Mouse (Mus musculus): Measurements from ENCODE around the gene Arid1a. TPM values are rescaled to one million over a fixed set of nuclear protein-coding genes. Genes with fewer than 3 reads are reported as not detected.

Arid1a gene
- total RNA-seq, 2 experiments from 2014 or later: 81.0 to 88.3 TPM

- intact Hi-C loops (cut with DNase I): no loop called here
- DNase-seq (ENCODE audit: low spot score in 2 of 2): no peak
Measured at GRCm38 (mm10) chr4:133750184-133750775, 6.3 kb downstream of the Arid1a start.

- intact Hi-C loops (cut with DNase I): no loop called here
- DNase-seq (ENCODE audit: low spot score in 2 of 2): no peak
Measured at GRCm38 (mm10) chr4:133735282-133735681, 21.3 kb downstream of the Arid1a start.

- DNase-seq (ENCODE audit: low spot score in 2 of 2): peak in 1 of 2 experiments; percentile 6
- intact Hi-C loops (cut with DNase I): no loop called here
Measured at GRCm38 (mm10) chr4:133730122-133730521, 26.4 kb downstream of the Arid1a start.

DNA sequence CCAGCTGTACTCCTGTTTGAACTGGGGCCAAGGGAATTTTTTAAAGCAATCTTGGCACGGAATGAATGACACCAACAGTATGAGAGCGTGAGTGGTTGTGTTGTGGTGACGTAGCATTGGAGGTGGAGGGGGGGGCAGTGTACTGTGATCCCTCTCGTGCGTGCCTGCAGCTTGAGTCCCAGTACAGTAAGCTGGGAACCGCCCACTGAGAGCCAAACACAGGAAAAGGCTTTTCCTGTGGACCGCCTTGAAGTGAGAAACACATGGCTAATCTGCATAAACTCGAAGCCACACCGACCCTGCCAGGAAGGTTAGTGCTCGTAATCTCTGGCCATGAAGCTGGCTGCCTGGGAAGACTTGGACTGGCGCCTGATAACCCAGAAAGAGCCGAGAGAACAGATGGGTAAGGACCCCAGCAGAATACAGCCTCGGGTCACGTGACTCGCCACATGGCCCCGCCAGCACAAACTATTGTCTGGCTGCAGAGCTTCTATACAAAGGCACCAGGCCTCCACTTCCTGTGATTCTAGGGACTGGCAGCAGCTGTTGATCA is 27.0 kb downstream of the Arid1a start:
- intact Hi-C loops (cut with DNase I): loop anchor here (1.0 to 2.0 kb wide), 3 partner anchors 23 to 57 kb away; partner anchors contain the start of genes Arid1a and Pigv
- DNase-seq (ENCODE audit: low spot score in 2 of 2): peak; percentile 80 to 97

DNA sequence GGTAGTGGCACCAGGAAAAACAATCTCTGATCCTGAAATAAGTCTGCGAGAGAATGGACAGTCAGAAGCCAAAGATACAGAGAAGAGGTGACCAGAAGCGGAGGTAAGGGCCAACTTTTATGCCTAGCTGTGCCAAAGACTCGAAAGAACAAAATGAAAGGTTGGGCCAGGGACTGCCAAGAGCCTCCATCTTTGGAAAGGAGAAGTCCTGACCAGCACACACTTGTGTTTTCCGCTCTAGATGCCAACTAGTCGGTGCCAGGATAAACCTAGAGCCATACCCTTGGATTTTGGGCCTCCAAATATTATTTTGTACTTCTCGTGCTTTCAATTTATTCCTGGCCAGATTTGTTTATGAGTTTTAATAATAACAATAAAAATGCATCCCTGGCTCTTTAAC is 27.6 kb downstream of the Arid1a start:
- DNase-seq (ENCODE audit: low spot score in 2 of 2): peak in 1 of 2 experiments; percentile 9
- intact Hi-C loops (cut with DNase I): loop anchor here (1.0 to 2.0 kb wide), 3 partner anchors 23 to 56 kb away; partner anchors contain the start of genes Arid1a and Pigv

DNA sequence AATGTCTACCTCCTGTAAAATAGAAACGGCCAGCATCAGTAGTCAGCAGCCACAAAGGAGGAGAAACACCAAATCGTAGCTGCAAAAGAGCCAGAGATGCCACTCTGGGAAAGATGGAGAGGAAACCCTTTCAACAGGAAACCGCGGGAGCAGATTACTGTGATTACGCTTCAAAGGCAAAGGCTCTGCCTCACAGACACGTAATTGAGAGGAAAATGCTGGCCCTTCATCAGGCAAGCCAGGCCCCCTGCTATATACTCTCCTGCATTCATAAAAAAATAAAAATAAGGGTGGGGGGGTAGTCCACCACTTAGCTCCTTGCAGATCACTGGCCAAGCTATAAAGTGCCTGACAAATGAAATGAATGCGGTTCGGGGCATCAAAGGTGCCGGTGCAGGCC is 28.3 kb downstream of the Arid1a start:
- no peak for DNase-seq (ENCODE audit: low spot score in 2 of 2)
- intact Hi-C loops (cut with DNase I): loop anchor here (2.0 kb wide), 2 partner anchors 29 to 55 kb away; partner anchors contain the start of genes Arid1a and Pigv

GRCm38 (mm10) chr4:133725706-133726105 is 30.9 kb downstream of the Arid1a start:
- intact Hi-C loops (cut with DNase I): no loop called here
- no peak for DNase-seq (ENCODE audit: low spot score in 2 of 2)

GRCm38 (mm10) chr4:133719791-133720190 is 36.8 kb downstream of the Arid1a start:
- intact Hi-C loops (cut with DNase I): no loop called here
- DNase-seq (ENCODE audit: low spot score in 2 of 2): no peak

DNA sequence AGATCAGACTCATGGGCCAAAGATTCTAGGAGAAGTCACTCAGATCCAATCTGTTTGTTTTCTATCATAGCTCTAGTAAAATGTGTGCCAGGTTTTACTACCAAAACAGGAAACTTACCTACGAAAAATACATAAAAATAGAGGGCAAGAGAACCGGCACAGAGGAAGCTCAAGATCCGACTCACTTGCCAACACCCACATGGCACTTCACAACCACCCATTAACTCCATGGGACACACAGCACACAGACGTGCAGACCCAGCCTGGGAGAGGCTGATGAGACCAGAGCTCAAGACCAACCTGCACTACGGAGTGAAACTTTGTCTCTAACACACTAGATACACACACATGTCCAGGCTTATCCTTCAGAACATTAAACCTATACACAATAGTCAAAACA is 43.8 kb downstream of the Arid1a start:
- intact Hi-C loops (cut with DNase I): no loop called here
- DNase-seq (ENCODE audit: low spot score in 2 of 2): no peak

DNA sequence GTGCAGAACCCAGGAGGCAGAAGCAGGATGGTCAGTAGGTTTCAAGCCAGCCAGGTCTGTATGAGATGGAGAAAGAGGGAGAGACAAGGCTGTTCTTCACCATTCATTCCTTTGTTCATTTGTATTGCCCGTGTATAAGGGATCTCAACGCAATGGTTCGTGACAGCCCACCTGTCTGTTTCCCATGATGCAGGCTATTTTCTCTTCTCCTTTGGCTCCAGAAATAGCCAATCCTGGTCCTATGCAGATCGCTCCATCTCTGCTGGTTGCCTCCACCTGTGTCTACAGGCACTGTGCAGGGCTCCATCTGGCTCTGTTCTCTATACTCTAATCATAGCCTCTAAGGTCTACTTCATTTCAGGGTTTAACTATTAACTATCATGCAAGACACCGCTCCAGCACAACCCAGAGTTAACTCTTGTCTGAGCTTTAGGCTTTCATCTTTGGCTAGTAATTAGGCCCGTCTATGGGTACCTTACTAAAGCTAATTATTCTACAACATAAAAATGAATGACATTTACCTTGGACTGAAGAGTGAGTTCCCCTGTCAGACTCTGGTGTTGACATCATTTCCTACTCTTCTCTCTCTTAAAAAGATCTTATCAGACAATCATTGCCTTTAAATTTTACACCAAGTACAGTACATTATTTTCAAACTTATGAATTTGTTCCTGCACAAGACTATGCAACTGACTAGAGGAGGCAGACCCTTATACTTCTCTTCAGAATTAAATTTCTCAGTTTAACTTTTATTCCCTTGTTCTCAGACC is 45.1 kb downstream of the Arid1a start:
- DNase-seq (ENCODE audit: low spot score in 2 of 2): no peak
- intact Hi-C loops (cut with DNase I): no loop called here

DNA sequence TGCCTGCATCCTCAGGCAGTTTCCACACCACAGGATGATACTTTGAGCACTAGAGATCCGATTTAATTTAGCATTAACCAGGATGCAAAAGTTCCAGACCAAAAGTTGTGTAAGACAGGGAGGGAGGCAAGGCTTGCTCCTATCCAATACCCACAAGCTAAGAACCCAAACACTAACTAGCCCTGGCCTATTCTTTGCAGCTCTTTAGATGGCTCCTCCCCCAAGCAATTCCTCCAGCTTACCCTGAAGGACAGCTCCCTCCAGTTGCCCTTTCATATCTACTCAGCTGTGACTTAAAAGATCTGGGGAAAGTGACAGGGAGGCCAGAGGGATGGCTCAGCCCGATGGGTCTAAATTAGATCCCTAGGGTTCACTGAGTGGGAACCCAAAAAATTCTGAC is 47.2 kb downstream of the Arid1a start:
- no peak for DNase-seq (ENCODE audit: low spot score in 2 of 2)
- intact Hi-C loops (cut with DNase I): no loop called here

- intact Hi-C loops (cut with DNase I): no loop called here
- no peak for DNase-seq (ENCODE audit: low spot score in 2 of 2)
Measured at GRCm38 (mm10) chr4:133707464-133707863, 49.1 kb downstream of the Arid1a start.

DNA sequence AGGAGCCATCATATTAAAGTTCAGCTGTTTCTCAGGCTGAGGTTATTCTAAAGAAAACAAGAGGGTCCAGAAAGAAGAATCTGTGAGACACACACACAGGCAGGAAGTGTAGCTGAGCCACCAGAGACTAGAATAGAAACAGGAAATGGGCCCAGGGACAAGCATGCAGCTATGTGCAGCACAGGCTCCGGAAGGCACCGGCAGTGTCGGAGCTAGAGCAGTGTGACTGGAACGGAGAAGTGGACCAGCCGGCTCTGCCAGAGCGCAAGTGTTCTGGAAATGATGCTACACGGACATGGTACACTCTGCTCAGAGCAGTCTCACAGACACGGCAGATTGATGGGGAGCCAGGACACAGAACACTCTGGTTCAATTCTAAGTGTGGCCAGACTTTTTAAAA is 49.6 kb downstream of the Arid1a start:
- DNase-seq (ENCODE audit: low spot score in 2 of 2): peak; percentile 64 to 74
- intact Hi-C loops (cut with DNase I): no loop called here

- DNase-seq (ENCODE audit: low spot score in 2 of 2): no peak
- intact Hi-C loops (cut with DNase I): no loop called here
Measured at GRCm38 (mm10) chr4:133705062-133705461, 51.5 kb downstream of the Arid1a start.

DNA sequence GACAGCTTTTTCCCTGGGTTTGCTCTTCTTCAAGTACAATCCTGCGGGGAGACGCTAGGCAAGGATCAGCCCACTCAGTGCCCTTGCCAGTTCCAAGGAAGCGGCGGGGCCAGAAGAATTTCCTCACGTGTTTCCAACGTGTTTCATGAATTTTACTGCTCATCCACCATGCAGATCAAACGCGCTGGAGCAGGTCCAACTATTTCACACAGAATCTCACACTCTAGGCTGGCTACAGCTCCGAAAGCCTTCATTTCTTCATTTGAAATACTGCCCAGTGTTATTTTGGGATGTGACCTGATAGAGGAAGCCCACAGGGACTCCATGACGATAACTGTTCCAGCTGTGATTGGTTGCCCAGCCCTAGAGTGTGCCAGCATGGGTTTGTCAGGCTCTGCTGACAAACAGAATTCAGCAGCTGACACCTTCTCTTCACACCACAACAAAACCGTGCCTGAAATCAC is 55.6 kb downstream of the Arid1a start:
- intact Hi-C loops (cut with DNase I): no loop called here
- DNase-seq (ENCODE audit: low spot score in 2 of 2): peak; percentile 51 to 74

GRCm38 (mm10) chr4:133695363-133695762 is 61.2 kb downstream of the Arid1a start:
- intact Hi-C loops (cut with DNase I): no loop called here
- no peak for DNase-seq (ENCODE audit: low spot score in 2 of 2)

GRCm38 (mm10) chr4:133690252-133690651 is 66.3 kb downstream of the Arid1a start:
- no peak for DNase-seq (ENCODE audit: low spot score in 2 of 2)
- intact Hi-C loops (cut with DNase I): no loop called here

DNA sequence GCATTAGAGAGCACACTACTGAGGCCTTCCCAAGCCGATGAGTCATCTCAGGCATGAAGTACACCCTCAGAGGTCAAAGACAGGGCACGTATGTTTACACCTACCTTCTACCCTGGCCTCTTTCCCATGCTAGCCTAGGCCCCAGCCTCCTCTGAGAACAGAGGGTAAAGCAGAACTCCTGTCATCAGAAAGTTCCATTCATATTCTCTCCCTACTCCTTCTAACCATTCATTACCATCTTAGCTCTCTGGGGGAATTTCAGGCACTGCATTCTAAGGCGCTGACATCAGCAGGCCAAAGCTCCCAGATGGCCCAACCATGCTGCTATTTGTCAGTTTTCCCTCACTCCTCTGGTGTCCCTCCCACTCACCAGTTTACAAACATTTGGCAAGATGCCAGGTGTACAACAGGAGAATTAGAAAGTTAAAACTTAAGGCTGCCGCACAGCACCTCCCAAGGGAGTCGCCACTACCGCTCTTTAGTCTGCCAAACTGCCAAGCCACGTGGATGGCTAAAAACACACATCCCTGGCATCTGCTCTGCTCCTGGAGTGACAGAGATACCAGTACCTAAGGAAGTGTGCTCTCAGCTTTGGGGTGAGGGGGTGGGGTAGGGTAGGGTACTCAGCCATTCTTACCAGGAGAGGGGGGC is 68.0 kb downstream of the Arid1a start:
- DNase-seq (ENCODE audit: low spot score in 2 of 2): peak in 1 of 2 experiments; percentile 47
- intact Hi-C loops (cut with DNase I): no loop called here

GRCm38 (mm10) chr4:133687126-133687525 is 69.4 kb downstream of the Arid1a start:
- intact Hi-C loops (cut with DNase I): no loop called here

GRCm38 (mm10) chr4:133686512-133686911 is 70.1 kb downstream of the Arid1a start:
- intact Hi-C loops (cut with DNase I): no loop called here
- no peak for DNase-seq (ENCODE audit: low spot score in 2 of 2)

More at GRCm38 (mm10) chr4:133687126-133687525, 69.4 kb downstream of the Arid1a start:
- DNase-seq (ENCODE audit: low spot score in 2 of 2): no peak
